Mouse (Mus musculus) spleen, adult 2 months (tissue): Measurements from ENCODE around the gene Mlana. TPM values are rescaled to one million over a fixed set of nuclear protein-coding genes. Genes with fewer than 3 reads are reported as not detected.

Source experiments
- DNase-seq, 2 experiments: peaks; one replicate each; pipeline versions ENCODE4 v3.0.0 to v3.0.0-alpha.2; 2012 to 2021; ENCODE audit warnings: low spot score in 2 of 2, low read depth in 1 of 2
- H3K27ac ChIP-seq: fragments of 200-500 bp; 2 replicates; pipeline ENCODE4 v1.5.1; 2012; ENCODE audit warnings: low read length, inconsistent platforms; ENCODE audit not compliant: insufficient read depth
- H3K27me3 ChIP-seq: fragments of 200-500 bp; 2 replicates; pipeline ENCODE4 v1.6.1; 2012; ENCODE audit warnings: mild to moderate bottlenecking, moderate library complexity, low read length, inconsistent platforms; ENCODE audit not compliant: control insufficient read depth, insufficient read depth
- H3K36me3 ChIP-seq: fragments of 200-500 bp; 2 replicates; pipeline ENCODE4 v1.6.1; 2012; ENCODE audit warnings: mild to moderate bottlenecking, low read length, inconsistent platforms; ENCODE audit not compliant: control insufficient read depth, insufficient read depth
- H3K4me1 ChIP-seq: fragments of 200-500 bp; 2 replicates; pipeline ENCODE4 v1.6.1; 2011; ENCODE audit warnings: inconsistent platforms; ENCODE audit not compliant: control insufficient read depth, insufficient read depth, insufficient read length
- H3K4me3 ChIP-seq: fragments of 200-500 bp; 2 replicates; pipeline ENCODE4 v1.5.1; 2011; ENCODE audit warnings: mild to moderate bottlenecking, inconsistent platforms; ENCODE audit not compliant: insufficient read depth, insufficient read length; ENCODE audit errors: extremely low read depth
- CTCF ChIP-seq: fragments of 200-500 bp; IDR thresholded peaks from 2 replicates; pipeline ENCODE4 v1.5.1; 2011; ENCODE audit warnings: mild to moderate bottlenecking, inconsistent platforms; ENCODE audit not compliant: insufficient read depth, insufficient read length, insufficient replicate concordance; ENCODE audit errors: extremely low read depth
- POLR2A ChIP-seq: fragments of 200-500 bp; IDR thresholded peaks from 2 replicates; pipeline ENCODE4 v1.6.1; 2011; ENCODE audit warnings: low read depth, low read length, inconsistent platforms
- WGBS: fragments of 180-500 bp; shearing (Covaris S2); methylation state at CpG from one replicate; pipeline ENCODE4 v1.1.7; 2018; 5-methylcytosine and 5-hydroxymethylcytosine counted together
- polyA plus RNA-seq: library from polyadenylated mRNA; depleted of rRNA; stranded (reverse); fragments of >200 nt; gene quantifications from 2 replicates; pipeline ENCODE4 v1.2.3, GENCODE M21; 2012; rRNA removed

Gene Mlana
- polyA plus RNA-seq, 1 experiment = 1.0 TPM

DNA sequence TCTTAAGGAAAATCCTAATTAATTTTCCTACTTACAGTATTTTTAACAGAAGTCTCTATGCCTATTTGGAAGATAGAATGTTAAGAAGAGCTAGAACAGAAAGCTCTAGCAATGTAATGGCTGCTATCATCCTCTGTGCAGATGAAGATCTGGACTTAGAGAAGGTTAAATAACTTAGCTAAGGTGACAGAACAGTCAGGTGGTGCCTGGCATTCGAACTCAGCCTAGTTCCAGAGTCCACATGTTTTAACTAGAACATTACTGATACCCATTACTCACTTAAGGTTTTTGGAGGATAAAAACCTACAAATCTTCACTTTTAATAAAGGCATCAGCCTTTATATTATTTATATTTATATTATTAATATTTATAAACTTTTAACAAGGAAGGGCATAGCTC lies 43.0 kb downstream of the Mlana start:
- H3K4me1 ChIP-seq = no peaks in the 10 kb centered on the region
- no peak for TF ChIP-seq CTCF
- TF ChIP-seq POLR2A = no peak
- H3K27ac ChIP-seq = no peak overlapping the region
- H3K36me3 ChIP-seq = no peaks in the 10 kb centered on the region
- no peaks in the 10 kb centered on the region for H3K27me3 ChIP-seq
- H3K4me3 ChIP-seq = no peak overlapping the region
- 92% methylated on average over 1 of the region's 1 CpGs for WGBS
- DNase-seq = no peak

DNA sequence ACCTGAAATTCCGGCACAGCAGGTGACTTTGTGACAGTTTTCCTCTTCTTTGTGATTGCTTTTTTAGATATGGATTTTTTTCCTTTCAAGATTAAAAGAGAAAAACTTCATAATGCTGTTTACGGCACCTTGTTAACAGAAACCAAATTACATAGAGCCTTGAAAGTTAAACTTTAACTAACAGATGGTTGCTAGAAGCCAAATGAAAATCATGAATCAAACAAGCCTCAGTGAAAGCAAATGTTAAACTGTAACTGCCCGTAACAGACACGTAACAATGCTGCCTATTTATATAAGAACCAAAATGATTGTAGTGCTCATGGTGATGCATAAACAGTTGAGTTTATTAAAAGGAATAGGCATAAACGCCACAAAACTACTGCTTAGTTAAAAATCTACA lies 45.9 kb downstream of the Mlana start:
- DNase-seq = no peak
- 95% methylated on average over 5 of the region's 5 CpGs for WGBS
- H3K27ac ChIP-seq = no peak overlapping the region

DNA sequence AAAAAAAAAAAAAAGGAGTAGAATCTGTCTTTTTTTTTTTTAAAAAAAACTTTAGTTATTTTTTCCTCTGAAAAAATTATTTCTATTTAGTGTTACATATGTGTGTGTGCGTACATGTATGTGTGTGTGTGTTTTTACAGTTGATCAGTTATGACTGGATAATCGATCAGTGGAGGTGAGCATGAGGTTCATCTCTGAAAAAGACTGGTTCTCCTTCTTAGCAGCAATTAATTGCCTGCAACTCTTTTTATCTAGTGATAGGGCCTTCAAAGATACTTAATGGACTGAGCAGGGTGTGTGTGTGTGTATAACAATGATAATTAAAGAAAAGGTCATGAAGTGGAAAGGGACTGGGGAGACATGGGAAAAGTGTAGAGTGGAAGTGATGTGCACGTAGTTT lies 53.4 kb downstream of the Mlana start:
- DNase-seq = no peak
- H3K27ac ChIP-seq = no peak overlapping the region
- WGBS = 96% methylated on average over 3 of the region's 3 CpGs
- H3K4me1 ChIP-seq = no peaks in the 10 kb centered on the region
- no peak for TF ChIP-seq CTCF
- TF ChIP-seq POLR2A = no peak
- peaks cover 2% of the 10 kb centered on the region; the same call in 1 of the 2 replicates for H3K36me3 ChIP-seq
- H3K27me3 ChIP-seq = no peaks in the 10 kb centered on the region
- no peak overlapping the region for H3K4me3 ChIP-seq

More for the DNA sequence above, 45.9 kb downstream of the Mlana start:
- no peaks in the 10 kb centered on the region for H3K36me3 ChIP-seq
- H3K27me3 ChIP-seq = no peaks in the 10 kb centered on the region
- no peaks in the 10 kb centered on the region for H3K4me1 ChIP-seq
- H3K4me3 ChIP-seq = no peak overlapping the region
- TF ChIP-seq POLR2A = no peak
- no peak for TF ChIP-seq CTCF

DNA sequence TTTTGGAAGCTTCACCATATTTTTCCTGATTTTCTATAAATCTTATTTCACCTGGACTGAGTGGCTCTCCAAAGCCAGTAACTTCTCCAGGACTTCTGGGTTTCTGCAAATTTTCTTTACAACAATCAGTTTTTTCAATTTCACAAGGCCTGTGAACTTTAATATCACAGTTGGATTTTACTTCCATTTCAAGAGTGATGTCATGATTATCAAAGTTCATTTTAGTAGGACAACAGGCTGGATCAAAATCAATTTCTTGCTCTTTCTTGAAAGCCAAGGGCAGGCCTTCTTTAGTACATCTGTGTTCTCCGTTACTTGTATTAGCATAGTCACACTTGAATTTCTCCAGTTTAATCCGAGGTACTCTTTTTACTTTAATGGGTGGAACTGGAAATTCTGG lies 56.3 kb downstream of the Mlana start:
- H3K4me3 ChIP-seq = no peak overlapping the region
- H3K27me3 ChIP-seq = no peaks in the 10 kb centered on the region
- no peak overlapping the region for H3K27ac ChIP-seq
- H3K36me3 ChIP-seq = peaks cover 2% of the 10 kb centered on the region; the same call in 1 of the 2 replicates
- 94% methylated on average over 2 of the region's 2 CpGs for WGBS
- TF ChIP-seq POLR2A = no peak
- no peak for TF ChIP-seq CTCF
- DNase-seq = no peak
- H3K4me1 ChIP-seq = no peaks in the 10 kb centered on the region

Other genes with a start within 250 kb of the Mlana start
- gene Ric1, start 175.5 kb upstream of the Mlana start, polyA plus RNA-seq = 6.7 and 8.4 TPM in 2 replicates
- 10.7 and 11.4 TPM in 2 replicates for gene Ermp1, start 49.4 kb upstream of the Mlana start, polyA plus RNA-seq
- gene 9930021J03Rik, start 108.2 kb downstream of the Mlana start, polyA plus RNA-seq = 2.6 and 3.1 TPM in 2 replicates
- gene Ranbp6, start 115.2 kb downstream of the Mlana start, polyA plus RNA-seq = 1.4 and 1.7 TPM in 2 replicates
- 3.1 and 3.8 TPM in 2 replicates for gene Il33, start 227.3 kb downstream of the Mlana start, polyA plus RNA-seq